Mouse (Mus musculus): ENCODE results near the gene Irx1. TPM values are rescaled to one million over a fixed set of nuclear protein-coding genes. Genes with fewer than 3 reads are reported as not detected.

The Irx1 gene
- polyA plus RNA-seq, 2 experiments from 2014 or later, result not detected

GRCm38 (mm10) chr13:71910361-71910760, 53.2 kb downstream of the Irx1 start:
- no peak for ATAC-seq

Data from CD4-positive, CD25-positive, alpha-beta regulatory T cell, adult 4 months (primary cell).